Mouse (Mus musculus): Measurements from ENCODE around the gene Scd3.
"Not testable (repeated sequence)": the region's sequence is repeated elsewhere in the genome, so short reads cannot be mapped to it uniquely, and the experiment has no call there.

DNA sequence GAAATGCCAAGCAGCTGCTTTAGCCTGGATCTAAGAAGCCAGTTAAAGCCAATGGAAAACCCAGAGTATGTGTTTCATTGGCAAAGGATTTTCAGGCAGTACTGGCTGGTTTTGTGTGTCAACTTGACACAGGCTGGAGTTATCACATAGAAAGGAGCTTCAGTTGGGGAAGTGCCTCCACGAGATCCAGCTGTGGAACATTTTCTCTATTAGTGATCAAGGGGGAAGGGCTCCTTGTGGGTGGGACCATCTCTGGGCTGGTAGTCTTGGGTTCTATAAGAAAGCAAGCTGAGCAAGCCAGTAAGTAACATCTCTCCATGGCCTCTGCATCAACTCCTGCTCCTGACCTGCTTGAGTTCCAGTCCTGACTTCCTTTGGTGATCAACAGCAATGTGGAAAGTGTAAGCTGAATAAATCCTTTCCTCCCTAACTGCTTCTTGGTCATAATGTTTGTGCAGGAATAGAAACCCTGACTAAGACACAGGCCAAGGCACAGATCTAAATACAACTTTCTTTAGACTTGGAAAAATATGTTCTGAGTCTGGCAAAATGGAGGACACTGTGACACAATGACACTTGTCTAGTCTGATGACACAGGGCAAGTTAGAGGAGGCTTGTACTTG lies 78.9 kb downstream of the Scd3 start:
- not testable (repeated sequence) for TF ChIP-seq CTCF (IDR thresholded peaks at IDR 0.05; ENCODE audit: extremely low read depth, insufficient read length, insufficient replicate concordance, low read depth, low read length); POLR2A (IDR thresholded peaks at IDR 0.05; ENCODE audit: low read depth, low read length)
